In genomic region chr17:33760255-33761165, GRCm38 (mm10) we compare ENCODE assay signal across 8 mouse cellular contexts. TPM values are rescaled to one million over a fixed set of nuclear protein-coding genes. Genes with fewer than 3 reads are reported as not detected.
DNase-seq lines count a peak whose midpoint lies in the region; ATAC-seq and TF ChIP-seq lines count a peak whose summit lies in the region.

TSS of gene Rab11b (minus strand) at chr17:33760530.

- peak within 1 kb of the TSS; percentile 74 for H3K4me2 ChIP-seq in kidney, embryonic 14.5 days (replicated peaks; ENCODE audit: low read depth, low read length)
- H3K4me2 ChIP-seq in limb, embryonic 15.5 days = peak within 1 kb of the TSS; percentile 59

- peak within 1 kb of the TSS; percentile 99 for H3K27ac ChIP-seq in bone marrow macrophage, adult 2 months (ENCODE audit: insufficient read depth, low read depth, low read length)
- peak within 1 kb of the TSS; percentile 97 for H3K27ac ChIP-seq in embryonic fibroblast, embryonic 13.5 days (ENCODE audit: insufficient read depth, low read length)
- peak within 1 kb of the TSS; percentile 98 for H3K27ac ChIP-seq in kidney, embryonic 14.5 days (ENCODE audit: low read depth, low read length)
- H3K27ac ChIP-seq in limb, embryonic 15.5 days = peak within 1 kb of the TSS; percentile 100

- peaks cover 28% of the 10 kb centered on the region for H3K4me1 ChIP-seq in bone marrow macrophage, adult 2 months (ENCODE audit: control insufficient read depth, insufficient read depth, low read length)
- H3K4me1 ChIP-seq in embryonic fibroblast, embryonic 13.5 days (ENCODE audit: control insufficient read depth, insufficient read depth, low read length) = 0 out of 2 replicates have a peak, but pooled peaks cover under 1% of the 10 kb centered on the region
- H3K4me1 ChIP-seq in kidney, embryonic 14.5 days (ENCODE audit: control insufficient read depth, insufficient read depth, low read length) = peaks cover 24% of the 10 kb centered on the region; the same call in 1 of the 2 replicates
- peaks cover 39% of the 10 kb centered on the region for H3K4me1 ChIP-seq in limb, embryonic 15.5 days

- H3K9me3 ChIP-seq in kidney, embryonic 14.5 days (ENCODE audit: control insufficient read depth, low read length) = no peaks in the 10 kb centered on the region
- no peaks in the 10 kb centered on the region for H3K9me3 ChIP-seq in limb, embryonic 15.5 days

- H3K9ac ChIP-seq in kidney, embryonic 14.5 days (ENCODE audit: low read depth, low read length) = peak within 1 kb of the TSS; percentile 90
- H3K9ac ChIP-seq in limb, embryonic 15.5 days = peak within 1 kb of the TSS; percentile 92

- peak; percentile 100 for DNase-seq in A20 (ENCODE audit: low read depth, low spot score)
- DNase-seq in heart, adult 9 months (ENCODE audit: low spot score in 2 of 2) = peak; percentile 100
- peak; percentile 98 to 100 for DNase-seq in monocyte, adult 2 months (ENCODE audit: low read depth in 1 of 2, low spot score in 2 of 2)
- peak; percentile 100 for DNase-seq in spleen, postnatal 36 days (ENCODE audit: low spot score in 2 of 2)

- H3K4me3 ChIP-seq in bone marrow macrophage, adult 2 months (ENCODE audit: insufficient read depth, low read length) = peak within 1 kb of the TSS; percentile 90
- H3K4me3 ChIP-seq in embryonic fibroblast, embryonic 13.5 days (ENCODE audit: insufficient read depth, low read length) = peak within 1 kb of the TSS; percentile 72
- peak within 1 kb of the TSS; percentile 71 for H3K4me3 ChIP-seq in kidney, embryonic 14.5 days (ENCODE audit: low read length)
- H3K4me3 ChIP-seq in limb, embryonic 15.5 days = peak within 1 kb of the TSS; percentile 78

- ATAC-seq in kidney, embryonic 14.5 days (ENCODE audit: low FRiP score, low TSS enrichment) = peak; percentile 100
- peak; percentile 99 for ATAC-seq in limb, embryonic 15.5 days (ENCODE audit: insufficient number of reproducible peaks, low FRiP score, low TSS enrichment, low read depth)

- TF ChIP-seq POLR2A in bone marrow macrophage, adult 2 months (IDR thresholded peaks at IDR 0.05; ENCODE audit: borderline replicate concordance, low read depth, low read length) = no peak
- 0 out of 2 replicates have a peak, but pooled peaks have one; percentile 28 for TF ChIP-seq POLR2A in embryonic fibroblast, embryonic 13.5 days (IDR thresholded peaks at IDR 0.05; ENCODE audit: low read depth, low read length)

- no peaks in the 10 kb centered on the region for H3K27me3 ChIP-seq in kidney, embryonic 14.5 days (ENCODE audit: control insufficient read depth, insufficient read depth, low read length)
- no peaks in the 10 kb centered on the region for H3K27me3 ChIP-seq in limb, embryonic 15.5 days

- WGBS in kidney, embryonic 14.5 days = 3% methylated on average over 35 of the region's 35 CpGs
- WGBS in limb, embryonic 15.5 days = 2% methylated on average over 35 of the region's 35 CpGs

- peaks cover 4% of the 10 kb centered on the region; the same call in 1 of the 2 replicates for H3K36me3 ChIP-seq in kidney, embryonic 14.5 days (ENCODE audit: control insufficient read depth, insufficient read depth, low read length)
- H3K36me3 ChIP-seq in limb, embryonic 15.5 days = peaks cover 8% of the 10 kb centered on the region; the same call in 1 of the 2 replicates

- no peak for TF ChIP-seq CTCF in bone marrow macrophage, adult 2 months (IDR thresholded peaks at IDR 0.05; ENCODE audit: low read depth, low read length)
- TF ChIP-seq CTCF in embryonic fibroblast, embryonic 13.5 days (IDR thresholded peaks at IDR 0.05; ENCODE audit: borderline replicate concordance, insufficient read depth, low read length) = no peak

RNA-seq across cellular contexts. Expression of gene Rab11b, which starts in this region (rescaled TPM):
- polyA plus RNA-seq in bone marrow macrophage, adult 2 months (2012; ENCODE audit: insufficient read depth, insufficient read length, missing spikeins) = 128 TPM in 2 replicates
- 78.2 and 87.3 TPM in 2 replicates for polyA plus RNA-seq in embryonic fibroblast, embryonic 13.5 days (2011; ENCODE audit: insufficient read length, low read depth, missing spikeins)
- polyA plus RNA-seq in kidney, embryonic 14.5 days (2014; fragmentation: Nextera tagmentation; extraction: Ambion mirVana) = 217 and 269 TPM in 2 replicates
- polyA plus RNA-seq in limb, embryonic 15.5 days (2015; fragmentation: Nextera tagmentation; extraction: Ambion mirVana) = 257 and 267 TPM in 2 replicates

Comparison
In these comparisons a context has a peak if more than half of its experiments do, and no peak if none do; other contexts are left out.
1. Peak in every context shown above with its lines: DNase-seq, ATAC-seq, H3K4me3 ChIP-seq and H3K27ac ChIP-seq.